Mouse (Mus musculus) ES-Bruce4 (cell line): ENCODE measurements around the gene Ndufaf3. TPM values are rescaled to one million over a fixed set of nuclear protein-coding genes. Genes with fewer than 3 reads are reported as not detected.

Experiments used
- H3K27ac ChIP-seq: 2 replicates; pipeline ENCODE4 v1.5.1; 2012; ENCODE audit warnings: low read length, inconsistent platforms; ENCODE audit not compliant: insufficient read depth
- H3K27me3 ChIP-seq: 2 replicates; pipeline ENCODE4 v1.6.1; 2012; ENCODE audit warnings: mild to moderate bottlenecking, low read length, inconsistent platforms; ENCODE audit not compliant: control insufficient read depth, poor library complexity, insufficient read depth, severe bottlenecking
- H3K36me3 ChIP-seq: 2 replicates; pipeline ENCODE4 v1.6.1; 2012; ENCODE audit warnings: inconsistent platforms, mild to moderate bottlenecking, low read length, moderate library complexity; ENCODE audit not compliant: control insufficient read depth, poor library complexity, insufficient read depth, severe bottlenecking
- H3K4me1 ChIP-seq: one replicate; pipeline ENCODE4 v1.8.1; 2011; ENCODE audit warnings: low read length; ENCODE audit not compliant: control insufficient read depth, insufficient read depth
- H3K4me3 ChIP-seq: 2 replicates; pipeline ENCODE4 v1.5.1; 2011; ENCODE audit warnings: low read depth, mild to moderate bottlenecking, low read length
- H3K9ac ChIP-seq: 2 replicates; pipeline ENCODE4 v1.6.1; 2012; ENCODE audit warnings: low read depth, mild to moderate bottlenecking, inconsistent platforms; ENCODE audit not compliant: poor library complexity, severe bottlenecking
- H3K9me3 ChIP-seq: replicated peaks from 2 replicates; pipeline ENCODE4 v1.6.1; 2012; ENCODE audit warnings: mild to moderate bottlenecking, low read length, inconsistent platforms; ENCODE audit not compliant: control insufficient read depth, poor library complexity, insufficient read depth, severe bottlenecking
- CTCF ChIP-seq: IDR thresholded peaks from one replicate; pipeline ENCODE4 v1.8.1; 2011; ENCODE audit warnings: low read depth, low read length
- EP300 ChIP-seq: IDR thresholded peaks from 2 replicates; pipeline ENCODE4 v1.6.1; 2011; ENCODE audit warnings: low read depth, low read length; ENCODE audit not compliant: insufficient read depth
- POLR2A ChIP-seq: IDR thresholded peaks from one replicate; pipeline ENCODE4 v1.8.1; 2011; ENCODE audit warnings: low read length; ENCODE audit not compliant: insufficient read depth
- polyA plus RNA-seq: library from polyadenylated mRNA; stranded (reverse); fragments of >200 nt; gene quantifications from 2 replicates; pipeline ENCODE4 v1.2.4, GENCODE M21; 2011; ENCODE audit warnings: low read depth; ENCODE audit not compliant: missing spikeins, insufficient read depth, insufficient read length

Gene Ndufaf3
- polyA plus RNA-seq, 1 experiment, result 24.7 TPM

- no peak overlapping the region for H3K4me3 ChIP-seq
- no peak overlapping the region for H3K9ac ChIP-seq
- TF ChIP-seq EP300 (no peak), POLR2A (no peak), CTCF (no peak)
- H3K27me3 ChIP-seq, result no peaks in the 10 kb centered on the region
- no peak overlapping the region for H3K27ac ChIP-seq
- no peaks in the 10 kb centered on the region for H3K4me1 ChIP-seq
- H3K9me3 ChIP-seq, result no peaks in the 10 kb centered on the region
- H3K36me3 ChIP-seq, result peaks cover 80% of the 10 kb centered on the region
Measured at GRCm38 (mm10) chr9:108530954-108531353, 36.3 kb downstream of the Ndufaf3 start.

GRCm38 (mm10) chr9:108525400-108525799 is 41.8 kb downstream of the Ndufaf3 start:
- Histone ChIP-seq H3K4me3 (no peak overlapping the region), H3K9ac (no peak overlapping the region), H3K4me1 (no peaks in the 10 kb centered on the region), H3K36me3 (peaks cover 31% of the 10 kb centered on the region), H3K27ac (no peak overlapping the region), H3K27me3 (no peaks in the 10 kb centered on the region), H3K9me3 (no peaks in the 10 kb centered on the region)
- TF ChIP-seq POLR2A, result no peak
- TF ChIP-seq CTCF, result peak; percentile 3

- no peak overlapping the region for H3K27ac ChIP-seq
- H3K4me1 ChIP-seq, result no peaks in the 10 kb centered on the region
- H3K4me3 ChIP-seq, result no peak overlapping the region
- H3K9ac ChIP-seq, result no peak overlapping the region
- H3K9me3 ChIP-seq, result no peaks in the 10 kb centered on the region
- TF ChIP-seq EP300 (no peak), CTCF (no peak), POLR2A (no peak)
- no peaks in the 10 kb centered on the region for H3K27me3 ChIP-seq
- peaks cover 25% of the 10 kb centered on the region for H3K36me3 ChIP-seq
Measured at GRCm38 (mm10) chr9:108523341-108523740, 43.9 kb downstream of the Ndufaf3 start.

GRCm38 (mm10) chr9:108521604-108522003 is 45.6 kb downstream of the Ndufaf3 start:
- Histone ChIP-seq H3K9ac (no peak overlapping the region), H3K9me3 (no peaks in the 10 kb centered on the region), H3K27ac (no peak overlapping the region), H3K4me3 (no peak overlapping the region), H3K27me3 (no peaks in the 10 kb centered on the region), H3K4me1 (no peaks in the 10 kb centered on the region), H3K36me3 (peaks cover 15% of the 10 kb centered on the region)
- TF ChIP-seq CTCF (no peak), EP300 (no peak), POLR2A (no peak)

GRCm38 (mm10) chr9:108517931-108518332 is 49.3 kb downstream of the Ndufaf3 start:
- peak overlapping the region; percentile 85 for H3K4me3 ChIP-seq
- TF ChIP-seq EP300 (no peak), CTCF (no peak), POLR2A (no peak)

GRCm38 (mm10) chr9:108517253-108517930 is 49.8 kb downstream of the Ndufaf3 start:
- Histone ChIP-seq H3K4me1 (no peaks in the 10 kb centered on the region), H3K27ac (peak overlapping the region; percentile 62), H3K36me3 (peaks cover 42% of the 10 kb centered on the region), H3K4me3 (peak overlapping the region; percentile 85), H3K9me3 (no peaks in the 10 kb centered on the region), H3K27me3 (no peaks in the 10 kb centered on the region), H3K9ac (peak overlapping the region; percentile 95)
- no peak for TF ChIP-seq POLR2A
- TF ChIP-seq CTCF, result no peak
- no peak for TF ChIP-seq EP300

More at GRCm38 (mm10) chr9:108517931-108518332, 49.3 kb downstream of the Ndufaf3 start:
- Histone ChIP-seq H3K27me3 (no peaks in the 10 kb centered on the region), H3K4me1 (no peaks in the 10 kb centered on the region), H3K27ac (peak overlapping the region; percentile 45), H3K9ac (peak overlapping the region; percentile 95), H3K36me3 (peaks cover 36% of the 10 kb centered on the region), H3K9me3 (no peaks in the 10 kb centered on the region)
